Mouse (Mus musculus) C2C12 (cell line): ENCODE data around the gene Lifr.

Experiments
- CTCF ChIP-seq: IDR thresholded peaks from one replicate; pipeline ENCODE4 v1.5.1; 2011; ENCODE audit not compliant: control insufficient read depth, insufficient read depth, insufficient read length
- MYOD1 ChIP-seq: IDR thresholded peaks from one replicate; pipeline ENCODE4 v1.6.1; 2011; ENCODE audit warnings: low read depth; ENCODE audit not compliant: control insufficient read depth, insufficient read length
- USF1 ChIP-seq: IDR thresholded peaks from one replicate; pipeline ENCODE4 v1.6.1; 2011; ENCODE audit warnings: low read depth, mild to moderate bottlenecking, control low read depth, moderate library complexity

DNA sequence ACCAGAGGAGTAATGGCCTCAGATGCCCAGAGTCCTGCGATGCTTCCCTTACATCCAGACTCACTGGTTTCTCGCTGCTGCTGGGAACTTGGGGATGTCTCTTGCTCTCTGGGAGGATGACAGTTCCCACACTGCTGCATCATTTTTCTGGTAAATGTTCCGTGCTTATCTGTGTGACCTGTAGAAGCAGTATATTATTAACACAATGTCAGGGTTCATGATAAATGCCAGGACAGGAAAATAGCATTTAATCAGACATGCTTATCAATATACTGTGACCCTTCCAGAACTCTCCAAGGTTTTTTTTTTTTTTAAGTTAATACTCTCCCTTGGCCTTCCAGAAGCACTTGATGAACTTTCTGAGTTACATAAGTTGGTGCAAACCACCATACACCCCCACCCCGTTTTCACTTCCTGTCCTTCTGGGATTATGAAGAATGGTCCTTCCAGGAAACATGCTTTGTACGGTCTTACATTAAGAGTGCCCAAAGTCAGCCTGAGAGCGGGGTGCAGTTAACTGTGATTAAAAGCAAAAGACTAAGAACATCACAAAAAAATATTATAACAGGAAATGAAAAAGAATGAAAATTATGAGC is 20.1 kb upstream of the Lifr start:
- no peak for TF ChIP-seq CTCF
- no peak for TF ChIP-seq USF1
- TF ChIP-seq MYOD1, result no peak
